Mouse (Mus musculus): ENCODE measurements around the gene Zfp715.

DNA sequence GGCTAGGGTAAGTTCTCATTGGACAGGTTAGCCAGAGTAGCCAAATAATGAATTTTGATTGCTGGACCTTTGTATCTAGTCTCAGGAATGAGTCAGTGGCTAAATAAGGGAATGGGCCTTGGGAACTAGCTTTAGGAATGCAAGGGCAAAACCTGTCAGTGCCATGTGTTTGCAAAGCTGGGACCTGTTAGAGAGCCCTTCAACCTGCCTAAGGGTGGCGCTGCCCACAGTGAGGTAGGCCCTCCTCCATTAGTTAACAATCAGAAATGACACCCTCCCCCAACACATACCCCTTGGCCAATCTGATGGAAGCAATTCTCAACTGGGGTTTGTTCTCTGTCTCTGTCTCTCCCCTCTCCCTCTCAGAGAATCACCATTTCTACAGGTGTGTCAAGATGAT lies 33.5 kb upstream of the Zfp715 start:
- TF ChIP-seq GATA1 (IDR thresholded peaks at IDR 0.05; ENCODE audit: borderline replicate concordance, low read length) (no peak), FLI1 (IDR thresholded peaks at IDR 0.05; ENCODE audit: low read length) (no peak)
